Mouse (Mus musculus): ENCODE data around the gene Iffo2.

GRCm38 (mm10) chr4:139650907-139651306, 120.6 kb downstream of the Iffo2 start:
- TF ChIP-seq POLR2A (IDR thresholded peaks at IDR 0.05; ENCODE audit: insufficient read depth, low read depth, low read length) (no peak), CTCF (IDR thresholded peaks at IDR 0.05; ENCODE audit: insufficient read depth, low read depth, low read length) (no peak)

Measured in olfactory bulb, adult 2 months (tissue).